Mouse (Mus musculus) cortical plate, adult 2 months (tissue): Measurements from ENCODE around the gene Zcchc2. TPM values are rescaled to one million over a fixed set of nuclear protein-coding genes. Genes with fewer than 3 reads are reported as not detected.

Experiments
- H3K27ac ChIP-seq: fragments of 200-500 bp; 2 replicates; pipeline ENCODE4 v1.5.1; 2012; ENCODE audit warnings: low read length, control low read depth, inconsistent platforms; ENCODE audit not compliant: insufficient read depth
- H3K4me1 ChIP-seq: fragments of 200-500 bp; 2 replicates; pipeline ENCODE4 v1.6.1; 2011; ENCODE audit warnings: low read length; ENCODE audit not compliant: control insufficient read depth, insufficient read depth
- H3K4me3 ChIP-seq: fragments of 200-500 bp; 2 replicates; pipeline ENCODE4 v1.5.1; 2011; ENCODE audit warnings: mild to moderate bottlenecking, low read length, control low read depth; ENCODE audit not compliant: insufficient read depth
- CTCF ChIP-seq: fragments of 200-500 bp; IDR thresholded peaks from 2 replicates; pipeline ENCODE4 v1.5.1; 2011; ENCODE audit warnings: mild to moderate bottlenecking, control low read depth, low read length; ENCODE audit not compliant: insufficient read depth; ENCODE audit errors: extremely low read depth
- POLR2A ChIP-seq: fragments of 200-500 bp; IDR thresholded peaks from 2 replicates; pipeline ENCODE4 v1.6.1; 2011; ENCODE audit warnings: mild to moderate bottlenecking, low read length, control low read depth; ENCODE audit not compliant: insufficient read depth; ENCODE audit errors: extremely low read depth
- polyA plus RNA-seq: library from polyadenylated mRNA; depleted of rRNA; stranded (reverse); fragments of >200 nt; gene quantifications from 2 replicates; pipeline ENCODE4 v1.2.3, GENCODE M21; 2012

The Zcchc2 gene
- polyA plus RNA-seq, 1 experiment = 19.6 TPM

- no peak overlapping the region for H3K27ac ChIP-seq
- no peak overlapping the region for H3K4me3 ChIP-seq
- no peaks in the 10 kb centered on the region for H3K4me1 ChIP-seq
- no peak for TF ChIP-seq CTCF
- TF ChIP-seq POLR2A = no peak
These were observed 68.1 kb downstream of the Zcchc2 start for GRCm38 (mm10) chr1:106058355-106058754.

GRCm38 (mm10) chr1:106059516-106060277, 69.5 kb downstream of the Zcchc2 start:
- H3K4me1 ChIP-seq = no peaks in the 10 kb centered on the region
- TF ChIP-seq POLR2A = no peak
- TF ChIP-seq CTCF = no peak
- no peak overlapping the region for H3K27ac ChIP-seq
- no peak overlapping the region for H3K4me3 ChIP-seq

- H3K4me1 ChIP-seq = no peaks in the 10 kb centered on the region
- TF ChIP-seq POLR2A = no peak
- no peak for TF ChIP-seq CTCF
- no peak overlapping the region for H3K27ac ChIP-seq
- H3K4me3 ChIP-seq = no peak overlapping the region
These were observed 71.1 kb downstream of the Zcchc2 start for GRCm38 (mm10) chr1:106061185-106061910.

- no peak overlapping the region for H3K27ac ChIP-seq
- TF ChIP-seq POLR2A (no peak), CTCF (no peak)
- H3K4me1 ChIP-seq = no peaks in the 10 kb centered on the region
- no peak overlapping the region for H3K4me3 ChIP-seq
These were observed 72.8 kb downstream of the Zcchc2 start for GRCm38 (mm10) chr1:106062891-106063590.

- H3K4me3 ChIP-seq = no peak overlapping the region
- H3K27ac ChIP-seq = no peak overlapping the region
- no peaks in the 10 kb centered on the region for H3K4me1 ChIP-seq
- no peak for TF ChIP-seq POLR2A
These were observed 73.5 kb downstream of the Zcchc2 start for GRCm38 (mm10) chr1:106063591-106064170.

GRCm38 (mm10) chr1:106064291-106064690, 74.1 kb downstream of the Zcchc2 start:
- no peak for TF ChIP-seq POLR2A
- TF ChIP-seq CTCF = no peak
- H3K4me3 ChIP-seq = no peak overlapping the region
- H3K27ac ChIP-seq = no peak overlapping the region
- peaks cover under 1% of the 10 kb centered on the region; the same call in 1 of the 2 replicates for H3K4me1 ChIP-seq

- H3K4me3 ChIP-seq = no peak overlapping the region
- H3K4me1 ChIP-seq = peaks cover 3% of the 10 kb centered on the region; the same call in 1 of the 2 replicates
- TF ChIP-seq CTCF (no peak), POLR2A (no peak)
- H3K27ac ChIP-seq = no peak overlapping the region
These were observed 74.5 kb downstream of the Zcchc2 start for GRCm38 (mm10) chr1:106064711-106065110.

- no peak overlapping the region for H3K4me3 ChIP-seq
- no peak for TF ChIP-seq POLR2A
- no peak for TF ChIP-seq CTCF
- H3K27ac ChIP-seq = no peak overlapping the region
- peaks cover 3% of the 10 kb centered on the region; the same call in 1 of the 2 replicates for H3K4me1 ChIP-seq
These were observed 75.5 kb downstream of the Zcchc2 start for GRCm38 (mm10) chr1:106065679-106066078.

GRCm38 (mm10) chr1:106067306-106067705, 77.1 kb downstream of the Zcchc2 start:
- Histone ChIP-seq H3K27ac (no peak overlapping the region), H3K4me3 (no peak overlapping the region), H3K4me1 (peaks cover 5% of the 10 kb centered on the region; the same call in 1 of the 2 replicates)
- no peak for TF ChIP-seq POLR2A
- no peak for TF ChIP-seq CTCF
